Comparison of ENCODE assay signal across 11 mouse cellular contexts in genomic region chr6:42353180-42353579, GRCm38 (mm10). TPM values are rescaled to one million over a fixed set of nuclear protein-coding genes. Genes with fewer than 3 reads are reported as not detected.
A peak's percentile ranks its signal among the peaks of the same experiment; 100 is the strongest.
DNase-seq lines count a peak whose midpoint lies in the region; ATAC-seq lines count a peak whose summit lies in the region.
"Had no signal": no experiment of that assay in that cellular context is flagged by ENCODE, and none has a peak within 500 bp of the region (broad histone marks: within the 10 kb centered on the region; RNA-seq: fewer than 3 reads in every experiment).

No protein-coding gene starts in this region.

- WGBS in kidney, embryonic 15.5 days: 62% methylated on average over 8 of the region's 8 CpGs
- WGBS in intestine, embryonic 16.5 days: 73% methylated on average over 8 of the region's 8 CpGs
- 88% methylated on average over 8 of the region's 8 CpGs for WGBS in hindbrain, embryonic 12.5 days

- H3K36me3 ChIP-seq in kidney, embryonic 15.5 days: peaks cover 64% of the 10 kb centered on the region
- H3K36me3 ChIP-seq in intestine, embryonic 16.5 days (ENCODE audit: control insufficient read depth, insufficient read depth, low read length): peaks cover 10% of the 10 kb centered on the region
- peaks cover 77% of the 10 kb centered on the region for H3K36me3 ChIP-seq in megakaryocyte, embryonic 14.5 days (replicated peaks; ENCODE audit: low read length)
- peaks cover 52% of the 10 kb centered on the region for H3K36me3 ChIP-seq in hindbrain, embryonic 12.5 days

- H3K9me3 ChIP-seq in kidney, embryonic 15.5 days (replicated peaks): no peaks in the 10 kb centered on the region
- no peaks in the 10 kb centered on the region for H3K9me3 ChIP-seq in intestine, embryonic 16.5 days (ENCODE audit: control insufficient read depth, low read length)
- H3K9me3 ChIP-seq in megakaryocyte, embryonic 14.5 days: no peaks in the 10 kb centered on the region
- H3K9me3 ChIP-seq in hindbrain, embryonic 12.5 days (replicated peaks): no peaks in the 10 kb centered on the region

- no peak overlapping the region for H3K9ac ChIP-seq in kidney, embryonic 15.5 days
- no peak overlapping the region for H3K9ac ChIP-seq in intestine, embryonic 16.5 days (ENCODE audit: low read depth, low read length)
- H3K9ac ChIP-seq in hindbrain, embryonic 12.5 days: no peak overlapping the region

- H3K27me3 ChIP-seq in kidney, embryonic 15.5 days: 0 out of 2 replicates have a peak, but pooled peaks cover under 1% of the 10 kb centered on the region
- no peaks in the 10 kb centered on the region for H3K27me3 ChIP-seq in intestine, embryonic 16.5 days (replicated peaks; ENCODE audit: control insufficient read depth, insufficient read depth, low read length)
- no peaks in the 10 kb centered on the region for H3K27me3 ChIP-seq in megakaryocyte, embryonic 14.5 days (replicated peaks)
- H3K27me3 ChIP-seq in hindbrain, embryonic 12.5 days: no peaks in the 10 kb centered on the region

- peaks cover 59% of the 10 kb centered on the region for H3K4me1 ChIP-seq in kidney, embryonic 15.5 days
- peaks cover 20% of the 10 kb centered on the region for H3K4me1 ChIP-seq in brown adipose tissue, adult 24 weeks (ENCODE audit: control insufficient read depth, insufficient read depth, insufficient read length, low read length)
- H3K4me1 ChIP-seq in intestine, embryonic 16.5 days (ENCODE audit: control insufficient read depth, insufficient read depth, low read length): peaks cover 43% of the 10 kb centered on the region
- peaks cover 85% of the 10 kb centered on the region for H3K4me1 ChIP-seq in megakaryocyte, embryonic 14.5 days
- peaks cover 37% of the 10 kb centered on the region for H3K4me1 ChIP-seq in hindbrain, embryonic 12.5 days

- H3K27ac ChIP-seq in kidney, embryonic 15.5 days: 0 out of 2 replicates have a peak overlapping the region, but pooled peaks have one; percentile 13
- H3K27ac ChIP-seq in brown adipose tissue, adult 24 weeks (replicated peaks; ENCODE audit: low read depth, low read length): peak overlapping the region; percentile 31
- H3K27ac ChIP-seq in intestine, embryonic 16.5 days (ENCODE audit: low read length): no peak overlapping the region
- no peak overlapping the region for H3K27ac ChIP-seq in hindbrain, embryonic 12.5 days

- H3K4me3 ChIP-seq in kidney, embryonic 15.5 days (replicated peaks): no peak overlapping the region
- H3K4me3 ChIP-seq in brown adipose tissue, adult 24 weeks (ENCODE audit: insufficient read depth, low read depth, low read length): no peak overlapping the region
- no peak overlapping the region for H3K4me3 ChIP-seq in intestine, embryonic 16.5 days (ENCODE audit: low read length)
- H3K4me3 ChIP-seq in megakaryocyte, embryonic 14.5 days (replicated peaks): peak overlapping the region; percentile 98
- no peak overlapping the region for H3K4me3 ChIP-seq in hindbrain, embryonic 12.5 days

- no peak for ATAC-seq in kidney, embryonic 15.5 days (replicated peaks; ENCODE audit: low FRiP score)
- ATAC-seq in intestine, embryonic 16.5 days: no peak
- no peak for ATAC-seq in hindbrain, embryonic 12.5 days (ENCODE audit: low FRiP score)

- H3K4me2 ChIP-seq in kidney, embryonic 15.5 days: peak overlapping the region; percentile 78
- H3K4me2 ChIP-seq in intestine, embryonic 16.5 days (ENCODE audit: low read depth, low read length): 0 out of 2 replicates have a peak overlapping the region, but pooled peaks have one; percentile 6
- H3K4me2 ChIP-seq in hindbrain, embryonic 12.5 days (replicated peaks): no peak overlapping the region

- DNase-seq in kidney, postnatal 4 days: no peak
- no peak for DNase-seq in cerebellum, adult 18-20 months
- DNase-seq in layer of hippocampus, adult 11-12 months (ENCODE audit: low spot score): no peak
- DNase-seq: kidney, adult 11 months had no signal

RNA-seq across cellular contexts. Expression of gene Zyx, which starts 3.8 kb away (rescaled TPM):
- polyA plus RNA-seq in kidney, embryonic 15.5 days (2015; fragmentation: Nextera tagmentation; extraction: Ambion mirVana): 102 and 127 TPM in 2 replicates
- 16.2 and 22.0 TPM in 2 replicates for polyA plus RNA-seq in brown adipose tissue, adult 24 weeks (2012; ENCODE audit: insufficient read depth, insufficient read length, missing spikeins)
- 83.5 and 86.5 TPM in 2 replicates for polyA plus RNA-seq in intestine, embryonic 16.5 days (2015; fragmentation: Nextera tagmentation; extraction: Ambion mirVana)
- polyA plus RNA-seq in megakaryocyte, embryonic 14.5 days (2012; ENCODE audit: insufficient read depth, low replicate concordance): 8,612 and 27,789 TPM in 2 replicates
- polyA plus RNA-seq in hindbrain, embryonic 12.5 days (2016; fragmentation: Nextera tagmentation; extraction: Ambion mirVana): 71.4 and 82.5 TPM in 2 replicates

RNA-seq across cellular contexts. Expression of gene Epha1, which starts 19.9 kb away (rescaled TPM):
- polyA plus RNA-seq in kidney, embryonic 15.5 days (2015; fragmentation: Nextera tagmentation; extraction: Ambion mirVana): 7.5 and 8.5 TPM in 2 replicates
- not detected in 2 replicates for polyA plus RNA-seq in brown adipose tissue, adult 24 weeks (2012; ENCODE audit: insufficient read depth, insufficient read length, missing spikeins)
- 10.0 and 11.3 TPM in 2 replicates for polyA plus RNA-seq in intestine, embryonic 16.5 days (2015; fragmentation: Nextera tagmentation; extraction: Ambion mirVana)
- polyA plus RNA-seq in megakaryocyte, embryonic 14.5 days (2012; ENCODE audit: insufficient read depth, low replicate concordance): not detected in 2 replicates
- polyA plus RNA-seq in hindbrain, embryonic 12.5 days (2016; fragmentation: Nextera tagmentation; extraction: Ambion mirVana): 1.9 and 2.4 TPM in 2 replicates

RNA-seq across cellular contexts. Expression of gene Fam131b, which starts 28.7 kb away (rescaled TPM):
- 0.24 and 0.26 TPM in 2 replicates for polyA plus RNA-seq in kidney, embryonic 15.5 days (2015; fragmentation: Nextera tagmentation; extraction: Ambion mirVana)
- polyA plus RNA-seq in brown adipose tissue, adult 24 weeks (2012; ENCODE audit: insufficient read depth, insufficient read length, missing spikeins): not detected in 2 replicates
- polyA plus RNA-seq in intestine, embryonic 16.5 days (2015; fragmentation: Nextera tagmentation; extraction: Ambion mirVana): 0.12 and 0.21 TPM in 2 replicates
- polyA plus RNA-seq in megakaryocyte, embryonic 14.5 days (2012; ENCODE audit: insufficient read depth, low replicate concordance): 0.41 TPM in 1 of 2 replicates, not detected in the other
- polyA plus RNA-seq in hindbrain, embryonic 12.5 days (2016; fragmentation: Nextera tagmentation; extraction: Ambion mirVana): 4.3 and 4.9 TPM in 2 replicates

RNA-seq across cellular contexts. Expression of gene Tas2r143, which starts 46.9 kb away (rescaled TPM):
- polyA plus RNA-seq in kidney, embryonic 15.5 days (2015; fragmentation: Nextera tagmentation; extraction: Ambion mirVana): not detected in 2 replicates
- not detected in 2 replicates for polyA plus RNA-seq in brown adipose tissue, adult 24 weeks (2012; ENCODE audit: insufficient read depth, insufficient read length, missing spikeins)
- polyA plus RNA-seq in intestine, embryonic 16.5 days (2015; fragmentation: Nextera tagmentation; extraction: Ambion mirVana): not detected in 2 replicates
- polyA plus RNA-seq in megakaryocyte, embryonic 14.5 days (2012; ENCODE audit: insufficient read depth, low replicate concordance): not detected in 2 replicates
- polyA plus RNA-seq in hindbrain, embryonic 12.5 days (2016; fragmentation: Nextera tagmentation; extraction: Ambion mirVana): not detected in 2 replicates
- polyA plus RNA-seq: forebrain, embryonic 11.5 days; small intestine, adult 2 months had no signal

RNA-seq across cellular contexts. Expression of gene Tas2r135, which starts 52.1 kb away (rescaled TPM):
- polyA plus RNA-seq in kidney, embryonic 15.5 days (2015; fragmentation: Nextera tagmentation; extraction: Ambion mirVana): not detected in 2 replicates
- not detected in 2 replicates for polyA plus RNA-seq in brown adipose tissue, adult 24 weeks (2012; ENCODE audit: insufficient read depth, insufficient read length, missing spikeins)
- polyA plus RNA-seq in intestine, embryonic 16.5 days (2015; fragmentation: Nextera tagmentation; extraction: Ambion mirVana): not detected in 2 replicates
- polyA plus RNA-seq in megakaryocyte, embryonic 14.5 days (2012; ENCODE audit: insufficient read depth, low replicate concordance): not detected in 2 replicates
- polyA plus RNA-seq in hindbrain, embryonic 12.5 days (2016; fragmentation: Nextera tagmentation; extraction: Ambion mirVana): not detected in 2 replicates
- polyA plus RNA-seq: forebrain, embryonic 11.5 days; small intestine, adult 2 months had no signal

Comparison
In these comparisons a context has a peak if more than half of its experiments do, and no peak if none do; other contexts are left out.
1. H3K27ac ChIP-seq: peak in kidney, embryonic 15.5 days (single experiment) and brown adipose tissue, adult 24 weeks (single experiment); none in intestine, embryonic 16.5 days (single experiment) and hindbrain, embryonic 12.5 days (single experiment).
2. RNA of gene Zyx, which starts 3.8 kb away (polyA plus RNA-seq): 8,612 to 27,789 TPM in megakaryocyte, embryonic 14.5 days; 102 to 127 TPM in kidney, embryonic 15.5 days, 83.5 to 86.5 TPM in intestine, embryonic 16.5 days, 71.4 to 82.5 TPM in hindbrain, embryonic 12.5 days and 16.2 to 22.0 TPM in brown adipose tissue, adult 24 weeks; every median in the first group is over 10 times any median in the second.